Mouse (Mus musculus) spleen, adult 10 weeks (tissue): ENCODE data around the gene Smurf2. TPM values are rescaled to one million over a fixed set of nuclear protein-coding genes. Genes with fewer than 3 reads are reported as not detected.

Experiments used
- polyA plus RNA-seq: library from polyadenylated mRNA; stranded (reverse); fragments of 350-450 nt; fragmentation: Illumina TruSeq; extraction: RNeasy Lipid Tissue Mini Kit (QIAGEN cat#74804); gene quantifications from one replicate; pipeline ENCODE4 v1.2.3, GENCODE M21; 2015; ENCODE audit warnings: low replicate concordance; ENCODE audit not compliant: insufficient read depth

Gene Smurf2
- 47.0 TPM for polyA plus RNA-seq

DNA sequence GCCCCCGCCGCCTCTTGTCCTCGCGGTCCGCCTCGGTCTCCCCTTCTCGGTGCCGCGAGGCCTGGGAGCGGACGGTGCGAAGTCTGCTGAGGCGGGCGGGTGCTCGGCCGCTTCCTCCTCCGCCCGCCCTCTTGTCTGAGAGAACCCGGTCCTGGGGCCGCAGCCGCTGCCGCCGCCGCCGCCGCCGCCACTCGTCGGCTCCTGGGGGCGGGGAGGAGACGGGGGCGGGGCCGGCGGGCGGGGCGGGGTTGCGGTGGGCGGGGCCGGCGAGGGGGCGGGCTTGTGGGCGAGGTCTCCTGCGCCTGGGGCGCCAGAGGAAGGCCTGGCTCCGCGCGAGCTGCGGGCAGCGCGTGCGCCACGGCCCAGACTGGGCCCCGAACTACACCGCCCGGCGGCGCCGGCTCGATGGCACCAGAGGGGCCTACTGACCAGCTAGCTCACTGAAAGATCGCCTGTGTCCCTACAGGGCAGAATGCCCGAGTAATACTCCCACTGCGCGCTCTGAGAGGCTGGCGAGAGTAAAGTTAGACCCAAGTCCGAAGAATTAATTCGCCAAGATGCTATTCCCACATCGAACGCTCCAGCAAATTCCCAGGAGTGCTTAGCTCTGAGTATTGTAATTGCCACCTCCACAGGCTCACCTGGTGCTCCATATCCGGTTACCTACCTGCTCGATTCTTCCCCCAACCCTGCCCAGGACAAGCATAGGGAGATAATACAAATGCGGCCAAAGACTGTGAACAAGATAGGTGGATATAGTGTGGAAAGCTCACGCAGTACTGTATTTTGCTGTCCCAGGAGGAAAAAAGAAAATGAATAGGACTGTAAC lies at the start of gene Smurf2:
Smurf2 (minus strand) TSS at position 165 of the 829 bp plus-strand sequence.

DNA sequence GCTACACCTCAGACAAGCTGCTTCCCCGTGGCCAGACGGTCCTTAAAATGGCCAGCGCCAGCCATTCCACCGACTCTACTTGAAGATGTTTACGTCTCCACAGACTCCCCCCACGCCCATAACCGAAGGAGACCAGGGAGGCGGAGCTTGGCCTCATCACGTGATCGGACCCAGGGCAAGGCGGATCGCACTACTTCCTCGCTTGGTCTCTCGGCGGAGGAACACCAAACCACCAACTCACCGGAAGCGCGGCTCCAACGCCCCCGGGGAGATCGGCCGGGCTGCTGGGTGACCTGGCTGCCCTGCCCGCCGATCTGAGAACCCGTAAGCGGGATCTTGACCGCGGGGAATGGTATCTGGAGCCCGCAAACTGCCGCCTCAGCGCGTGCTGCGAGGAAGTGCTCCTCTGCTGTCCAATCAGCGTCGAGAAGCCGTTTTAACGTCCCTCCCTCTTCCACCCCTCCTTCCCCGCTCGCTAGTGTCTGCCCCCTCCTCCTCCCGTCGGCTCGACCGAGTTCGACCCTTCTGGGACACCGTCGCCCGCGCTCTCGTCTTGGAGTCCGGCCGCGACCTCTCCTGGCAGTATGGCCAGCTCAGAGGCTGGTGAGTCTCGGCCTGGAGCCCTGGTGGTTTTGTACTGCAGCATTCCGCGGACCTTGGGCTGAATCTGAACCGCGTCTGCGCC lies 131.6 kb downstream of the Smurf2 start, which contains the start of the genes Ddx5 and Cep95:
Ddx5 (minus strand) TSS at position 411 of the 685 bp plus-strand sequence.
Cep95 (plus strand) TSS at position 478 of the 685 bp plus-strand sequence.

DNA sequence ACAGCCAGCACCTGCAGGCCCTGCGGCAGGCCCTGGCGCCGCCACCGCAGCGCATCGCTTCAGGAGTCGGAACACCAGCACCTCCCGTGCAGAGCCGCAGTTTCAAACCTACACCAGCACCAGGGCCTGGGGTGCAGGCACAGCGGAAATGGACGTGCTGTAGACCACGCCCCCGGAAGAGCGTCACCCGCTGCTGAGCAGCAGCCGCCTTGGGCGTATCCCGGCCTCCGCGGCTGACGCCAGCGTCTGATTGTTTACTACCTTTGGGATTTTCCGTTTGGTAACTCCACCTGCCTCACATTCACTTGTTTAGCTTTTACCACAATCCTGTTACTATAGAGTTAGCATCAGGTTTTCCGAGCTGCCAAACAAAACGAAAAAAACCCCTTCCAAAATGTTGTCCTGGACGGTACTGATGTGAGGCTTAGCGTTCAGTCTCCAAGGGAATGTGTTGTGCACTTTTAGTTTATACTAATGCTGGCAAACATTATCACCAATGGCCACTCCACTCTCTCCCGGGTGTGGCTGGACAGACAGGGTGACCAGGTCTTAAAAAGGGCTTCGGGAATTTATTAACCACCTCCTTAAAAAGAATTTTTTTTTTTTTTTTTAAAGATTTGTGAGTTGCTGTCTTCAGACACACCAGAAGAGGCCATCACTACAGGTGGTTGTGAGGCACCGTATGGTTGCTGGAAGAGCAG lies 141.0 kb downstream of the Smurf2 start, which contains the start of gene Polg2:
Polg2 (minus strand) TSS at position 150 of the 701 bp plus-strand sequence.

Other genes with a start within 250 kb of the Smurf2 start
- gene Pecam1, start 170.1 kb downstream of the Smurf2 start, polyA plus RNA-seq, result 146 TPM
- gene Milr1, start 169.5 kb downstream of the Smurf2 start, polyA plus RNA-seq, result 34.6 TPM
- 19.3 TPM for gene Polg2, start 141.2 kb downstream of the Smurf2 start, polyA plus RNA-seq
- gene Ddx5, start 131.5 kb downstream of the Smurf2 start, polyA plus RNA-seq, result 2,564 TPM
- 49.0 TPM for gene Cep95, start 131.5 kb downstream of the Smurf2 start, polyA plus RNA-seq
- gene Kpna2, start 78.8 kb upstream of the Smurf2 start, polyA plus RNA-seq, result 97.2 TPM
- gene 1810010H24Rik, start 105.0 kb upstream of the Smurf2 start, polyA plus RNA-seq, result 2.4 TPM
- gene Bptf, start 211.4 kb upstream of the Smurf2 start, polyA plus RNA-seq, result 90.1 TPM